ENCODE assay signal across 19 mouse cellular contexts in genomic region chr1:191055533-191055873, GRCm38 (mm10). TPM values are rescaled to one million over a fixed set of nuclear protein-coding genes. Genes with fewer than 3 reads are reported as not detected.
DNase-seq lines count a peak whose midpoint lies in the region; ATAC-seq and TF ChIP-seq lines count a peak whose summit lies in the region.
"Had no signal": no experiment of that assay in that cellular context is flagged by ENCODE, and none has a peak within 500 bp of the region (broad histone marks: within the 10 kb centered on the region; RNA-seq: fewer than 3 reads in every experiment).

No protein-coding gene starts in this region.

- DNase-seq in layer of hippocampus, adult 2 months (ENCODE audit: low spot score in 2 of 2) = no peak
- DNase-seq in layer of hippocampus, postnatal 10 days (ENCODE audit: low spot score in 2 of 2) = no peak
- peak; percentile 28 for DNase-seq in G1E (ENCODE audit: low spot score)
- DNase-seq in frontal cortex, postnatal 36 days (ENCODE audit: low spot score in 2 of 2) = no peak
- DNase-seq: lung, postnatal 14 days; thymus, adult 18-20 months had no signal

- H3K36me3 ChIP-seq in G1E (replicated peaks) = peaks cover 57% of the 10 kb centered on the region
- H3K36me3 ChIP-seq in intestine, embryonic 15.5 days = no peaks in the 10 kb centered on the region
- H3K36me3 ChIP-seq in kidney, embryonic 15.5 days = peaks cover 4% of the 10 kb centered on the region; the same call in 1 of the 2 replicates
- H3K36me3 ChIP-seq: embryonic facial prominence, embryonic 10.5 days; heart, embryonic 15.5 days; hindbrain, embryonic 13.5 days; midbrain, embryonic 13.5 days had no signal

- no peaks in the 10 kb centered on the region for H3K9me3 ChIP-seq in G1E (replicated peaks)
- no peaks in the 10 kb centered on the region for H3K9me3 ChIP-seq in intestine, embryonic 15.5 days
- no peaks in the 10 kb centered on the region for H3K9me3 ChIP-seq in kidney, embryonic 15.5 days (replicated peaks)
- H3K9me3 ChIP-seq: embryonic facial prominence, embryonic 10.5 days; heart, embryonic 15.5 days; hindbrain, embryonic 13.5 days; limb, embryonic 13.5 days; midbrain, embryonic 13.5 days had no signal

- H3K27me3 ChIP-seq in G1E (ENCODE audit: insufficient read depth, low read length) = no peaks in the 10 kb centered on the region
- no peaks in the 10 kb centered on the region for H3K27me3 ChIP-seq in intestine, embryonic 15.5 days (replicated peaks)
- no peaks in the 10 kb centered on the region for H3K27me3 ChIP-seq in kidney, embryonic 15.5 days
- H3K27me3 ChIP-seq: heart, embryonic 15.5 days; hindbrain, embryonic 13.5 days; limb, embryonic 13.5 days; midbrain, embryonic 13.5 days had no signal

- H3K4me1 ChIP-seq in G1E (ENCODE audit: insufficient read depth, low read depth, low read length) = peaks cover 32% of the 10 kb centered on the region
- no peaks in the 10 kb centered on the region for H3K4me1 ChIP-seq in intestine, embryonic 15.5 days (replicated peaks)
- H3K4me1 ChIP-seq in kidney, embryonic 15.5 days = no peaks in the 10 kb centered on the region
- H3K4me1 ChIP-seq: embryonic facial prominence, embryonic 10.5 days; heart, embryonic 15.5 days; hindbrain, embryonic 13.5 days; limb, embryonic 13.5 days; midbrain, embryonic 13.5 days had no signal

- H3K9ac ChIP-seq in intestine, embryonic 15.5 days = no peak overlapping the region
- H3K9ac ChIP-seq in kidney, embryonic 15.5 days = no peak overlapping the region
- H3K9ac ChIP-seq: heart, embryonic 15.5 days; hindbrain, embryonic 13.5 days; limb, embryonic 13.5 days; midbrain, embryonic 13.5 days had no signal

- no peak overlapping the region for H3K4me2 ChIP-seq in intestine, embryonic 15.5 days (replicated peaks)
- H3K4me2 ChIP-seq in kidney, embryonic 15.5 days = no peak overlapping the region
- H3K4me2 ChIP-seq: heart, embryonic 15.5 days; hindbrain, embryonic 13.5 days; limb, embryonic 13.5 days; midbrain, embryonic 13.5 days had no signal

- 67% methylated on average over 2 of the region's 2 CpGs for WGBS in intestine, embryonic 15.5 days
- 86% methylated on average over 2 of the region's 2 CpGs for WGBS in kidney, embryonic 15.5 days

- TF ChIP-seq CTCF in layer of hippocampus, adult 2 months (conservative IDR thresholded peaks at IDR 0.05) = peak; percentile 15
- TF ChIP-seq CTCF in G1E (IDR thresholded peaks at IDR 0.05; ENCODE audit: low read depth, low read length) = 0 out of 2 replicates have a peak, but pooled peaks have one; percentile 8

- H3K27ac ChIP-seq in layer of hippocampus, adult 2 months = no peak overlapping the region
- H3K27ac ChIP-seq in intestine, embryonic 15.5 days = no peak overlapping the region
- no peak overlapping the region for H3K27ac ChIP-seq in kidney, embryonic 15.5 days
- H3K27ac ChIP-seq: embryonic facial prominence, embryonic 10.5 days; heart, embryonic 15.5 days; hindbrain, embryonic 13.5 days; limb, embryonic 13.5 days; midbrain, embryonic 13.5 days had no signal

- peak; percentile 59 for ATAC-seq in G1E (ENCODE audit: extremely low read depth, insufficient number of reproducible peaks, low FRiP score, poor library complexity, severe bottlenecking)
- ATAC-seq in intestine, embryonic 15.5 days = 0 out of 2 replicates have a peak, but pooled peaks have one; percentile 3
- ATAC-seq in megakaryocyte progenitor cell, adult 5-6 weeks (replicated peaks; ENCODE audit: poor library complexity) = peak; percentile 80
- ATAC-seq in kidney, embryonic 15.5 days (replicated peaks; ENCODE audit: low FRiP score) = no peak
- ATAC-seq: midbrain, embryonic 13.5 days had no signal

- no peak overlapping the region for H3K4me3 ChIP-seq in layer of hippocampus, adult 2 months
- no peak overlapping the region; the same call in 1 of the 2 replicates for H3K4me3 ChIP-seq in G1E (ENCODE audit: low read depth, low read length)
- H3K4me3 ChIP-seq in intestine, embryonic 15.5 days (replicated peaks) = no peak overlapping the region
- no peak overlapping the region for H3K4me3 ChIP-seq in kidney, embryonic 15.5 days (replicated peaks)
- H3K4me3 ChIP-seq: embryonic facial prominence, embryonic 10.5 days; heart, embryonic 15.5 days; hindbrain, embryonic 13.5 days; limb, embryonic 13.5 days; midbrain, embryonic 13.5 days had no signal

RNA-seq across cellular contexts. Expression of gene Tatdn3, which starts 7.2 kb away (rescaled TPM):
- 10 to 100 TPM; 38.4 to 48.7 TPM for total RNA-seq in layer of hippocampus, adult 2 months (2021)
- total RNA-seq in layer of hippocampus, postnatal 10 days (2021) = 10 to 100 TPM; 27.5 to 35.0 TPM
- 33.6 and 53.0 TPM in 2 replicates for total RNA-seq in G1E (2014; fragmentation: Nextera tagmentation)
- total RNA-seq in G1E (2017) = 36.8 and 50.0 TPM in 2 replicates
- polyA plus RNA-seq in G1E (2012) = 0.77 and 1.6 TPM in 2 replicates
- 11.9 and 12.6 TPM in 2 replicates for polyA plus RNA-seq in intestine, embryonic 15.5 days (2015; fragmentation: Nextera tagmentation; extraction: Ambion mirVana)
- 12.9 and 19.3 TPM in 2 replicates for total RNA-seq in megakaryocyte progenitor cell, adult 5-6 weeks (2015)
- total RNA-seq in megakaryocyte progenitor cell, adult 5-6 weeks (2017) = 18.0 and 19.5 TPM in 2 replicates
- polyA plus RNA-seq in kidney, embryonic 15.5 days (2015; fragmentation: Nextera tagmentation; extraction: Ambion mirVana) = 12.8 and 13.8 TPM in 2 replicates

RNA-seq across cellular contexts. Expression of gene Nsl1, which starts 7.3 kb away (rescaled TPM):
- 1 to 10 TPM in 1 of 2 experiments, under 1 TPM in 1; 0.87 to 1.3 TPM for total RNA-seq in layer of hippocampus, adult 2 months (2021)
- 1 to 10 TPM; 1.6 to 2.2 TPM for total RNA-seq in layer of hippocampus, postnatal 10 days (2021)
- total RNA-seq in G1E (2014; fragmentation: Nextera tagmentation) (12.5 and 13.4 TPM in 2 replicates), G1E (2017) (18.1 and 22.1 TPM in 2 replicates)
- polyA plus RNA-seq in G1E (2012) = 19.4 and 25.6 TPM in 2 replicates
- polyA plus RNA-seq in intestine, embryonic 15.5 days (2015; fragmentation: Nextera tagmentation; extraction: Ambion mirVana) = 17.0 and 18.8 TPM in 2 replicates
- 9.8 and 9.9 TPM in 2 replicates for total RNA-seq in megakaryocyte progenitor cell, adult 5-6 weeks (2015)
- 16.0 and 23.1 TPM in 2 replicates for total RNA-seq in megakaryocyte progenitor cell, adult 5-6 weeks (2017)
- polyA plus RNA-seq in kidney, embryonic 15.5 days (2015; fragmentation: Nextera tagmentation; extraction: Ambion mirVana) = 22.1 and 23.1 TPM in 2 replicates

RNA-seq across cellular contexts. Expression of gene Spata45, which starts 19.1 kb away (rescaled TPM):
- not detected for total RNA-seq in layer of hippocampus, adult 2 months (2021)
- total RNA-seq in layer of hippocampus, postnatal 10 days (2021) = not detected
- total RNA-seq in G1E (2014; fragmentation: Nextera tagmentation) (not detected in 2 replicates), G1E (2017) (not detected in 2 replicates)
- polyA plus RNA-seq in G1E (2012) = not detected in 2 replicates
- polyA plus RNA-seq in intestine, embryonic 15.5 days (2015; fragmentation: Nextera tagmentation; extraction: Ambion mirVana) = not detected in 2 replicates
- total RNA-seq in megakaryocyte progenitor cell, adult 5-6 weeks (2015) = not detected in 2 replicates
- total RNA-seq in megakaryocyte progenitor cell, adult 5-6 weeks (2017) = not detected in 2 replicates
- not detected in 2 replicates for polyA plus RNA-seq in kidney, embryonic 15.5 days (2015; fragmentation: Nextera tagmentation; extraction: Ambion mirVana)
- total RNA-seq: adrenal gland, postnatal 4 days; layer of hippocampus, adult 8-10 months had no signal
- polyA plus RNA-seq: embryonic facial prominence, embryonic 10.5 days; gonadal fat pad, adult 2 months; heart, embryonic 15.5 days; hindbrain, embryonic 13.5 days; kidney, embryonic 16.5 days; limb, embryonic 13.5 days; midbrain, embryonic 13.5 days; urinary bladder, adult 2 months had no signal

RNA-seq across cellular contexts. Expression of gene Flvcr1, which starts 29.5 kb away (rescaled TPM):
- total RNA-seq in layer of hippocampus, adult 2 months (2021) = 10 to 100 TPM; 16.9 to 18.9 TPM
- 10 to 100 TPM; 20.1 to 26.2 TPM for total RNA-seq in layer of hippocampus, postnatal 10 days (2021)
- total RNA-seq in G1E (2014; fragmentation: Nextera tagmentation) (18.7 and 20.2 TPM in 2 replicates), G1E (2017) (21.9 and 22.5 TPM in 2 replicates)
- polyA plus RNA-seq in G1E (2012) = 8.2 and 8.8 TPM in 2 replicates
- polyA plus RNA-seq in intestine, embryonic 15.5 days (2015; fragmentation: Nextera tagmentation; extraction: Ambion mirVana) = 9.8 and 10.7 TPM in 2 replicates
- 29.9 and 30.6 TPM in 2 replicates for total RNA-seq in megakaryocyte progenitor cell, adult 5-6 weeks (2015)
- total RNA-seq in megakaryocyte progenitor cell, adult 5-6 weeks (2017) = 21.7 and 24.9 TPM in 2 replicates
- polyA plus RNA-seq in kidney, embryonic 15.5 days (2015; fragmentation: Nextera tagmentation; extraction: Ambion mirVana) = 6.7 and 7.1 TPM in 2 replicates

RNA-seq across cellular contexts. Expression of gene Batf3, which starts 42.1 kb away (rescaled TPM):
- 1 to 10 TPM in 1 of 2 experiments, under 1 TPM in 1; 0.98 to 1.7 TPM for total RNA-seq in layer of hippocampus, adult 2 months (2021)
- total RNA-seq in layer of hippocampus, postnatal 10 days (2021) = 1 to 10 TPM in 1 of 2 experiments, under 1 TPM in 1; 0.74 to 1.4 TPM
- total RNA-seq in G1E (2014; fragmentation: Nextera tagmentation) = not detected in 2 replicates
- 0.11 TPM in 1 of 2 replicates, not detected in the other for total RNA-seq in G1E (2017)
- polyA plus RNA-seq in G1E (2012) = 0.09 TPM in 1 of 2 replicates, not detected in the other
- polyA plus RNA-seq in intestine, embryonic 15.5 days (2015; fragmentation: Nextera tagmentation; extraction: Ambion mirVana) = 7.2 and 10.5 TPM in 2 replicates
- total RNA-seq in megakaryocyte progenitor cell, adult 5-6 weeks (2015) = 1.0 and 1.9 TPM in 2 replicates
- 1.3 TPM in 1 of 2 replicates, not detected in the other for total RNA-seq in megakaryocyte progenitor cell, adult 5-6 weeks (2017)
- polyA plus RNA-seq in kidney, embryonic 15.5 days (2015; fragmentation: Nextera tagmentation; extraction: Ambion mirVana) = 12.5 and 13.7 TPM in 2 replicates
